Mouse (Mus musculus): ENCODE results near the gene Olfr325.

The Olfr325 gene

GRCm38 (mm10) chr11:58630401-58630800, 52.9 kb downstream of the Olfr325 start, which contains the start of gene Olfr323:
Gene Olfr323, minus strand, starts transcription at chr11:58630501.
- DNase-seq (ENCODE audit: low spot score), result no peak

All from c-Kit-positive CD71-positive TER-119-positive erythroid progenitor cells, embryonic 14.5 days (primary cell).